Mouse (Mus musculus) adrenal gland, postnatal 4 days (tissue): Measurements from ENCODE around the gene Cdc42se1. TPM values are rescaled to one million over a fixed set of nuclear protein-coding genes. Genes with fewer than 3 reads are reported as not detected.
"Not testable (repeated sequence)": the region's sequence is repeated elsewhere in the genome, so short reads cannot be mapped to it uniquely, and the experiment has no call there.

Source experiments
- DNase-seq, 2 experiments: peaks; one replicate each; pipeline ENCODE4 v3.0.0; 2021 to 2022; ENCODE audit warnings: low spot score in 2 of 2, mixed read lengths in 2 of 2
- long read RNA-seq, 2 experiments: library from polyadenylated mRNA; stranded (forward); transcript quantifications; one replicate each; pipeline ENCODE4 v2.0.0; 2021
- total RNA-seq, 2 experiments: library from RNA; stranded (reverse); gene quantifications; 2 replicates each; pipeline ENCODE4 v1.2.3; 2021

Gene Cdc42se1
- 10 to 100 TPM; 82.6 to 93.1 TPM for total RNA-seq
- long read RNA-seq, experiment 1, transcript Cdc42se1-201 (5 exons, 2,805 nt): major isoform, 29 of 44 reads
- long read RNA-seq, experiment 1, partial matches to known transcripts: 1 of 44 reads
- long read RNA-seq, experiment 1, other reads (novel, unspliced or antisense): 14 of 44 reads
- long read RNA-seq, experiment 2, transcript Cdc42se1-201 (5 exons, 2,805 nt): major isoform, 34 of 48 reads
- long read RNA-seq, experiment 2, partial matches to known transcripts: 4 of 48 reads
- long read RNA-seq, experiment 2, other reads (novel, unspliced or antisense): 10 of 48 reads

DNA sequence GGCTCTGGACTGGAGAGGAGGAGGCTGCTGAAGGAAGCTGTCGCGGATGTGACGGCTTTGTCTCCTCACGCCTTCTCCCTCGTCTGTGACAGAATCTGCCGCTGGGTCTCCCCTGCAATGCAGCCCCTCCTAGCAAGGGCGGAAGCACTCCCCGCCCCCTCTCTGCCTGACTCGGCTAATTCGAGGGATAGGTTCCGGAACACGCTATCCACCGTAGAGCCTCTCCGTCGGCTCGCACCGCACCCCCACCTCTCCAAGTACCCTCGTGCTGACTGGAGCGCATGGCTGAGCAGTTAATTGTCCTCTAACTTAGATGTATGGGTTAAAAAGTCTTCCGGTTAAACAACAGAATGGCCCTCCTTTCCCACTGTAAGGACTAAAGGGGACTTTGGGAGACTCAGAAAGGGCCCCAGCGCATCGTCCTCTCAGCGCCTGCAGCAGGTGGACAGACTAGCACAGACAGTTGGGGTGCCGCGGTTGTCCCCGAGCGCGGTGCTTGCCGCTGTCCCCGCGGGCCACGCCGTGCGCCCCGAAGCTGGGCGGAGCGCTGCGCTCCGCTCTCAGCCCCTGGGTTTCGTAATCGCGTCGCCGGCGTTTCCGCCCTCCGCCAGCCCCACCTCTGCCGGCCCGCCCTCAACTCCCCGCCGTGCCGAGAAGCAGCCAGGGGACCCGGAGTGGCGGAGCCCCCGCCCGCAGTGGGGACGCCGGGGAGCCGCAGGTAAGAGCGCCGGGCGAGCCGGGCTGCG lies at the start of gene Cdc42se1:
Cdc42se1 (plus strand) TSS at position 585 of the 746 bp plus-strand sequence.
- DNase-seq: peak; percentile 67 to 75

DNA sequence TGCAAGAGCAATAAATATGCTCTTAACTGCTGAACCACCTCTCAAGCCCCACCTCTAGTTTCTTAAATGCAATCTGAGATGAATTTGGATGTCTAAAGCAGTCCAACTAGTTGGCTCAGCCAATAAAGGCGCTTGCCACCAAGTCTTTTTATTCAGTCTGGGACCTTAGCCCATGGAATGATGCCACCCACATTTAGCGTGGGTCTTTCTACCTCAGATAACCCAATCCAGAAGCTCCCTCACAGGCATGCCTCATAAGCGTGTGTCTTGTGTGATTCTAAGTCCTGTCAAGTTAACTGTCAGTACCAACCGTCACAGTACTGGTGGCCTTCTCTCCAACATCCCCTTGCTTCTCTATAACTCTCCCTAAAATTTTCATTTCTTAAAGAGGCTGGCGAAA lies 49.6 kb upstream of the Cdc42se1 start:
- no peak for DNase-seq

DNA sequence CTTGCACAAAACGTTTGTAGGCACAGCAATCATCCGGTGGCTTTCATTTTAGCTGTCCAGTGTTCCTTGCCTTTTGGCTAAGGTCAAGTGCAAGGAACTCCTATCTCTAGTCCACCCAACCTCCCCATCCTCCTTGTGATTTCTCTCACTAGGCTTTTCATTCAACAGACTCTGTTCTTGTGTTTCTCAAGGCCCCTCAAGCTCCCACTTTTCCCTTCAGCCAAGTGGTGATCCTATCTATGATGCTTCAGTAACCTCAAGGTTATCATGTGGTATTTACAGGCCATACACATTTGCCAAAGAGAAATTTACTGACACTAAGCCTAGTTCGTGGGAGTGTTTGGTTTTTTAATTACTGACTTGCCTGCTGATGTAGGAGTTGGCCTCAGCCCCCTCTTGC lies 48.6 kb upstream of the Cdc42se1 start:
- DNase-seq: no peak

DNA sequence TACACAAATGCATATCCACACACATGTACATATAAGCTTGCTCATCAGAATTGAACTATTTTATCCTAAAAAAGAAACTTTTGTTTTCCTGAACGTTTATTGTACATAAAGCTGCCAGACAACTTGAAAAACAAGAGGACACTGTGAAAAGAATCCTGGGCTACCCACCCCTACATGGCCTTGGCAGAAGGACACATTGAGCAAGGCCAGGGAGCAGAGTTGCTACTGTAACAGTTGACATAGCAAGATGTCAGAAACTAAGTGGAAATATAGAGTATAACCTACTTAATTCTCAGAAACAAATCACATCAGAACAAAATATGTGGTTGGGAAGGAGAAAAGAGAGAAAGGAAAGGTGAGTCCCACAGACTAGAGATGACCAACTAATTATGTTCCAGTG lies 46.7 kb upstream of the Cdc42se1 start:
- no peak for DNase-seq

DNA sequence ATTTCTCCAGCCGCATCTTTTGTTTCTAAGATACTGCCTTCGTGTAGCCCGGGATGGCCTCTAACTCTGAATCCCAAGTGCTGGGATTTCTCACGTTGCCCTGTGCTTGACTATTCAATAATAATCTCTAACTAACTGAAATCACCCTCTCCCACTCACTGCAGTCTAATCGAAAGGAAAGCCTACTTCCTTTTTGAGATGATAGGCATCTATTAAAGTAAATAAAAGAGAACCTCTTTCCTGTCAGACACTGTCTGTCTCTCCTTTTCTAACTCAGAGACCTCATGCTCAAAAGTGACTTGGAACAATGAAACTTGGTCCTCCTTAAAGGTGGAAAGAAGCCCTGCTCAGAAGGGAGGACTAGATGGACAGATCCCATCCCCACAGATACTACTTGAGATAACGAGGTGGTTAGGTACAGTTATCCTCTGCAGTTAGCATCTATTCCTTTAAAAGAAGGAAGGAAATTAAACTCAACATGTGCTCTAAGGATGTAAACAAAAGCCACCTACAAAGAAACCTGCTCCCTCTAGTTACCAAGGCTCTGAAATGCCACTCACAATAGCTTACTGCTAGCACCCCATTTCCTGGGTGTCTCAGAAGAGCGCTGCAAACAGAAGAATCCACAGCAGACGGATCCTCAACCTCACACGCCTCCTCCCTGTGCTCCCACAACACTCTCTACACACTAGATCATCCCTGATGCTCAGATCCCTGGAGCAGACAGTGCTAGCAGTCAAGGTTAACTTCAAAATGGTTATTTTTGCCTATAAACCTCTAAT lies 43.5 kb upstream of the Cdc42se1 start:
- no peak for DNase-seq

DNA sequence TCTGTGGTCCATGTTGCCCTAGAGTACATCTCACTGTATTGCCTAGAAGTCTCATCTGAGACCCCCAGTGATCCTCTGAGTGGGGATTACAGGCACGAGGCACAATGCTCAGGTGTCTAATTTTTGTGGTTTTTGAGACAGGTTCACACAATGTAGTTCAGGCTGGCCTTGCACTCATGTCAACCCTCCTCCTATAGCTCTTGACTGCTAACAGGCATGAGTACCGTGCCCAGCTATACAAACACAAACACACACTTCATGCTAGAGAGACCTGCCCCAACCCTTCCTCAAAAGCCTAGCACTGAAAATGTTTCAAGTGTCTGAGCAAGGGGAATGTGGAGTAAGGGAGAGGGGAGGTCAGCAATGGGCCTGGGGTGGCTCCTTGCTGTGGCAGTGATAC lies 42.4 kb upstream of the Cdc42se1 start:
- DNase-seq: no peak

DNA sequence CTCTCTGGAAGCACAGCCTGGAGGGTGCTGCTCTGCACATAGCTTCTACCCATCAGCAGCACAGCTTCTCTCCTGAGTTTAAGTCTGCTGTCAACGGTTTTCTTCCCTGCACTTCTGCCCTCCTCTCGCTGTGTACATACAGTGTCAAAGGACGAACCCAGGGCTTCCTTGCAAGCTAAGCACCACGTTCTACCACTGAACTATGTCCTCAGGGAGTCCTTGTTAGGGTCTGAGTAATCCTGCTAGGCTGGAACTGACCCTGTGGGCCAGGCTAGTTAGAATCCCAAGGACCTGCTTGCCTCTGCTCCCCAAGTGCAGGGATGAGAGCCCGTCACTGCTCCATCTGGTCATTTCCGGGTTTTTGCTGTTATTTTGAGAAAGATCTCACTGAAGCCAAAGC lies 41.6 kb upstream of the Cdc42se1 start:
- DNase-seq: no peak

GRCm38 (mm10) chr3:95194721-95195135 lies 33.8 kb upstream of the Cdc42se1 start:
- DNase-seq: no peak

DNA sequence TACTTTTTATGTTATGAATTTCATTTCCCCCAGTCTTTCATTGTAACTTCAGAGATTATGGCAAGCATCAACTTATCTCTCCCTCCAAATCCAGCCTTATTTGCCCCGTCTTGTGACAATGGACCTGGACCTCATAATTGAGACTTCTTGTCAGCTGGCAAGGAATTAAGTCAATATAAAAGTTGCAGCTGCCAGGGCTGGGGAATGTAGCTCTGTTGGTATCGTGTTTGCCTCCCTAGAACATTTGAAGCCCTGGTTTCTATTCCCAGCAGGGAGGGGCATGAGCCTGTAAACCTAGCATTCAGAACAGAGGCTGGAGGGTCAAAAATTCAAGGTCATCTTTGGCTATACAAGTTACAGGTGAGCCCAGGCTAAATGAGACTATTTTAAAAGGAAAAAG lies 32.8 kb upstream of the Cdc42se1 start:
- DNase-seq: no peak

GRCm38 (mm10) chr3:95199101-95199500 lies 29.4 kb upstream of the Cdc42se1 start:
- no peak for DNase-seq

GRCm38 (mm10) chr3:95200132-95200531 lies 28.4 kb upstream of the Cdc42se1 start:
- DNase-seq: no peak

DNA sequence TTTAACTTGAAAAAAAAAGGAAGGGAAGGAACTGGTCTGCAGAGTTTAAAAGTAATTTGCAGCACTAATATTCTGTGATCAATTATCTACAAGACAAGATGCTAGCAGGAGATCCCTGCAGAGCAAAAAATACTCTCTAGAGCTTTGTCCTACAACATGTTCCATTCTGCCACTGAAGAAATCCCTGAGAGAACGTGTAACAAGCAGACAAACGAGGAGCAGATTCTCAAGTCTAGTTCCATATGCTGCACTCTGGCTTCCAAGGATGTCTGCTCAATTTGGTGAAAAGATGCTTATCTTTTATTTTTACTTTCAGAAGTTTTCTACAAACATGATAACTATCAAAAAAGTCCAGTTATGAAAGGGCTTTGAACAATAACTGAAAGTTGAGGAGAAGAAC lies 28.0 kb upstream of the Cdc42se1 start:
- DNase-seq: no peak

DNA sequence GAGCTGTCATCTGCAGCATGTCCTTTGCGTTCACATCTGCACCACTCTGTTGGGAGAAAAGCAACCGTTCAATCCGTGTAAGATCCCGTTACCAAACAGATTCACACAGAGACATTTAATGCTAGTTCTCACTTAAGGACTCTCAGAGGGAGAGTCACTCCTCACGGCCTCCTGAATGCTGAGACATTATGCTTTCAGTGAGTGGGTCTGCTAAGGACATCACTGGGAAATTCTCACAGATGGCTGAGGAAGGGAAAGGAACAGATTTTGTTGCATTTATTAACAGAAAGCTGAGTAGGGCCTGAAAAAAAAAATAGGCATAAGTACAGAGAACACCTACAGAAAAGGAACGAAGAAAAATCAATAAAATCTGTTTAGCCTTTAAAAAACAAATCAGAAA lies 24.7 kb upstream of the Cdc42se1 start:
- DNase-seq: no peak

DNA sequence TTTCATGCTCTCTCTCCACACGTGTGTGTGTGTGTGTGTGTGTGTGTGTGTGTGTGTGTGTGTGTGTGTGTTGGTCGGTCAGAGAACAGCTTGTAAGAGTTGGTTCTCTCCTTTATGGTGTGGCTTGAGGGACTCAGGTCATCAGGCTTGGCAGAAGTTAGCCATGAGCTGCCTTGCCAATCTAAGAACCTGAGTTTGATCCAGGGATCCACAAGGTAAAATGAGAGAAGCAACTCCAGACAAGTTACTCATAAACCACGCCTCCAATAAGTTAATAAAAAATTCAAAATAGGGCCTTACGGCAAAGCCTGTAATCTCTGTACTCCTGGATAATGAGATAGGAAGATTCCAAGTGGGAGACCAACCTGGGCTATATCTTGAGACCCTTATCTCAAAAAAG lies 20.2 kb upstream of the Cdc42se1 start:
- DNase-seq: no peak

- DNase-seq: no peak
These were observed 17.9 kb upstream of the Cdc42se1 start for GRCm38 (mm10) chr3:95210585-95210984.

DNA sequence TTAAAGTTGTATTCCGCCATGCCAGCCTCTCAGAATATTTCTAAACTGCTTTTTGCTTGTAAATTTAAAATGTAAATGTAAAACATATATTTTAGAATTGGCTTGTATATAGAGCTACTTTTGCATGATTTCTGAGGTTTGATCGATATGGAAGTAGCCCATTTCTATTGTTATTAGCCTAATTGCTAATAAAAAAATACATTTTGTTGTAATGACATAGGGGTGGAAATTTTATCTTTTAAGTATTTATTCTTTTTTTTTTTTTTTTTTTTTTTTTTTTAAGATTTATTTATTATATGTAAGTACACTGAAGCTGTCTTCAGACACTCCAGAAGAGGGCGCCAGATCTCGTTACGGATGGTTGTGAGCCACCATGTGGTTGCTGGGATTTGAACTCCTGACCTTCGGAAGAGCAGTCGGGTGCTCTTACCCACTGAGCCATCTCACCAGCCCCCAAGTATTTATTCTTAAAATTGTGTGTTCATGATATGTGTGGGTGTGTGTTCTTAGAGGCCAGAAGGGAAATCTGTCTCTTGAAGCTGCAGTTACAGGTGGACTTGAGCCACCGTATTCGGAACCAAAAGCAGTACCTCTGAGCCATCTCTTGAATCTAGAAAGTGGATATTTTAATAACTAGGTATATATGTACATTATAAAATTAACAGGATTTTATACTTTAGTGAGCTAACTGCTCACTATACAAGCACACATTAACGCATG lies 15.5 kb upstream of the Cdc42se1 start:
- DNase-seq: not testable (repeated sequence)

- no peak for DNase-seq
These were observed 14.9 kb upstream of the Cdc42se1 start for GRCm38 (mm10) chr3:95213609-95213975.

DNA sequence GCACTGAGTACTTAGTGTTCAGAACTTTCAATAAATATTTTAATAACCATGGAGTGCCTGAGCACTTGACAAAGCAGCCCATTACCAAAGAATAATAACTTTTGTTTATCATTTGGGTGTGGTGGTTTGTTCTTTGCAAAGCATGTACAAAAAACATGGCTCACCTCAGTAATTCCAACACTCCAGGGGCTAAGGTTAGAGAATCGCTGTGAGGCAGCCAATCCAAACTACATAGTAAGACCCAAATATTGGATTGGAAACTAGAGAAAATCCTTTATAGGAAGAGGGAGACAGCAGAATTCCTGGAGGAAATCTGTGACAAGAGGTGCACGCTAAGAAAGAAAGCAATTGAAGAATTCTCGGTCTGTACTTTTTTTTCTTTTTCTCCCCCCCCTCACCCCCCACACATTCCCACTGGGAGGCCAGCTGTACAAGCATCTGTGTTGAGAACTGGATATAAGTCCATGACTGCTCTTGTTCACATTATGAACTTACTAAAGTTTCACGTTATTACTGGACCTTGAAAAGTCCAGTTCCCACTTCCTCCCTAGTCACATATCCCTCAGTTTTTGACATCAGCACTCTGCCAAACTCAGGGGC lies 11.8 kb upstream of the Cdc42se1 start:
- no peak for DNase-seq

DNA sequence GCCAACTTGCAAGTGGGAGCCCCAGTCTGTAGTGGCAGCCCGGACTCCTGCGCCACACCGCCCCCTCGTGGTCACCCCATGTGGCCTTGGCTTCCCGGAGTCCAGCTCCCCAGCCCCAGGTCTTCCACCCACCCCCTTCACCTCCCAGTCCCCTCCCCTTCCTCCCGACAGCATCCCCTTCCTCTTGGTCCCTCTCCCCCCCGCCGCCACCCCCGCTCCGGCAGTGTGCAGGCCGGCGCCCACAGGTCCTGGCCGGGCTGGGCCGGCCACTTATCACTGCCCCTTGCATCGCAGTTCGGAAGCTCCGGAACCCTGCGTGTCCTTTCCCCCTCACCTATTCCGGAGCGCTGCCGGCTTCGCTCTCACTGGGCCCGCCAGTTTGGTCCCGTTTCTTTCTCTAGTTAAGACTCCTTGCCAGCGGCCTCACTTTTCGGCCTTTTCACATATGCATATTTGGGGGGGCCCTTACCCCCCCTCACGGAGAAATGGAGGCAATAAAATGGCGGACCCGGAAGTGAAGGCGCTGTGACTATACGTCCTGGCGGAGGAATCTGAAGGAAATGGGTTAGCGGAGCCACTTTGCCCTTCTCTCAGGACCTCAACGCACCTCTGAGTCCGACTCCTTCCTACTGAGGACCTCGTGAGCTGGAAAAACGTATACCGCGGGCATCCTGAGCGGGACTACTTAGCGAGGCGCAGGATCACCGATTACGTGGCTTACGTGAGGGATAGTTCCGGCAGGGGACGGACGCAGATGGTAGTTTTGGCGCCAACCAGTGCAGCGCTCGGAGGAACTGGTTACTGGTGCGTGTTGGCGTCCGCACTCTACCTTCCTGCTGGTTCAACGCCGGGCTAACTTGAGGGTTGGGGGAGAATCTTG lies 11.0 kb upstream of the Cdc42se1 start, which contains the start of gene Gabpb2:
Gabpb2 (minus strand) TSS at position 662 of the 880 bp plus-strand sequence.
- peak; percentile 95 for DNase-seq
